Mouse (Mus musculus): ENCODE measurements around the gene Alk. TPM values are rescaled to one million over a fixed set of nuclear protein-coding genes. Genes with fewer than 3 reads are reported as not detected.

The Alk gene
- total and polyA plus RNA-seq, 3 experiments, result 0.02 TPM; not detected in 2

- H3K4me1 ChIP-seq (ENCODE audit: control insufficient read depth, insufficient read depth, low read length), result peaks cover 4% of the 10 kb centered on the region
- H3K27me3 ChIP-seq (ENCODE audit: control insufficient read depth, insufficient read depth, low read length), result no peaks in the 10 kb centered on the region
- WGBS, result 58% methylated on average over 5 of the region's 5 CpGs
- H3K4me3 ChIP-seq, result no peak overlapping the region
- H3K79me2 ChIP-seq (replicated peaks; ENCODE audit: control insufficient read depth, insufficient read depth, low read length), result no peaks in the 10 kb centered on the region
- intact Hi-C loops (cut with DNase I), result no loop called here
- TF ChIP-seq CTCF (IDR thresholded peaks at IDR 0.05) (no peak), POLR2A (IDR thresholded peaks at IDR 0.05; ENCODE audit: insufficient read depth, low read depth, low read length) (no peak), EP300 (IDR thresholded peaks at IDR 0.05; ENCODE audit: insufficient read depth, low read depth, low read length) (no peak)
- DNase-seq, result no peak
- H3K36me3 ChIP-seq (ENCODE audit: control insufficient read depth, insufficient read depth, low read length), result no peaks in the 10 kb centered on the region
- no peak overlapping the region for H3K27ac ChIP-seq
- no peak overlapping the region for H3K9ac ChIP-seq (ENCODE audit: low read depth, low read length)
These were observed 689.5 kb downstream of the Alk start for GRCm38 (mm10) chr17:71914941-71915340.

GRCm38 (mm10) chr17:71914541-71914940 lies 689.9 kb downstream of the Alk start:
- H3K4me1 ChIP-seq (ENCODE audit: control insufficient read depth, insufficient read depth, low read length), result peaks cover 4% of the 10 kb centered on the region
- peak; percentile 61 to 62 for DNase-seq
- intact Hi-C loops (cut with DNase I), result no loop called here
- H3K79me2 ChIP-seq (replicated peaks; ENCODE audit: control insufficient read depth, insufficient read depth, low read length), result no peaks in the 10 kb centered on the region
- H3K4me3 ChIP-seq, result no peak overlapping the region
- 20% methylated on average over 3 of the region's 3 CpGs for WGBS
- no peaks in the 10 kb centered on the region for H3K36me3 ChIP-seq (ENCODE audit: control insufficient read depth, insufficient read depth, low read length)
- H3K9ac ChIP-seq (ENCODE audit: low read depth, low read length), result no peak overlapping the region
- TF ChIP-seq EP300 (IDR thresholded peaks at IDR 0.05; ENCODE audit: insufficient read depth, low read depth, low read length) (no peak), CTCF (IDR thresholded peaks at IDR 0.05) (no peak), POLR2A (IDR thresholded peaks at IDR 0.05; ENCODE audit: insufficient read depth, low read depth, low read length) (no peak)
- H3K27ac ChIP-seq, result no peak overlapping the region
- H3K27me3 ChIP-seq (ENCODE audit: control insufficient read depth, insufficient read depth, low read length), result no peaks in the 10 kb centered on the region

GRCm38 (mm10) chr17:71913188-71913587 lies 691.2 kb downstream of the Alk start:
- intact Hi-C loops (cut with DNase I), result no loop called here
- Histone ChIP-seq H3K36me3 (ENCODE audit: control insufficient read depth, insufficient read depth, low read length) (no peaks in the 10 kb centered on the region), H3K79me2 (replicated peaks; ENCODE audit: control insufficient read depth, insufficient read depth, low read length) (no peaks in the 10 kb centered on the region), H3K4me3 (no peak overlapping the region), H3K27ac (no peak overlapping the region), H3K9ac (ENCODE audit: low read depth, low read length) (no peak overlapping the region), H3K27me3 (ENCODE audit: control insufficient read depth, insufficient read depth, low read length) (no peaks in the 10 kb centered on the region), H3K4me1 (ENCODE audit: control insufficient read depth, insufficient read depth, low read length) (peaks cover 4% of the 10 kb centered on the region)
- 38% methylated on average over 3 of the region's 3 CpGs for WGBS
- no peak for DNase-seq
- TF ChIP-seq EP300 (IDR thresholded peaks at IDR 0.05; ENCODE audit: insufficient read depth, low read depth, low read length), result no peak
- no peak for TF ChIP-seq CTCF (IDR thresholded peaks at IDR 0.05)
- TF ChIP-seq POLR2A (IDR thresholded peaks at IDR 0.05; ENCODE audit: insufficient read depth, low read depth, low read length), result no peak

GRCm38 (mm10) chr17:71909107-71909506 lies 695.3 kb downstream of the Alk start:
- no peak overlapping the region for H3K27ac ChIP-seq
- WGBS, result 45% methylated on average over 3 of the region's 3 CpGs
- H3K79me2 ChIP-seq (replicated peaks; ENCODE audit: control insufficient read depth, insufficient read depth, low read length), result no peaks in the 10 kb centered on the region
- H3K4me3 ChIP-seq, result no peak overlapping the region
- peak; percentile 58 for TF ChIP-seq CTCF (IDR thresholded peaks at IDR 0.05)
- no peak for TF ChIP-seq EP300 (IDR thresholded peaks at IDR 0.05; ENCODE audit: insufficient read depth, low read depth, low read length)
- no peak overlapping the region for H3K9ac ChIP-seq (ENCODE audit: low read depth, low read length)
- intact Hi-C loops (cut with DNase I), result loop anchor here (5.0 kb wide), 1 partner anchor 873 kb away; no protein-coding TSS in a partner anchor
- DNase-seq, result peak in 1 of 2 experiments; percentile 23
- no peaks in the 10 kb centered on the region for H3K27me3 ChIP-seq (ENCODE audit: control insufficient read depth, insufficient read depth, low read length)
- no peaks in the 10 kb centered on the region for H3K36me3 ChIP-seq (ENCODE audit: control insufficient read depth, insufficient read depth, low read length)
- H3K4me1 ChIP-seq (ENCODE audit: control insufficient read depth, insufficient read depth, low read length), result no peaks in the 10 kb centered on the region

- no peaks in the 10 kb centered on the region for H3K27me3 ChIP-seq (ENCODE audit: control insufficient read depth, insufficient read depth, low read length)
- H3K4me1 ChIP-seq (ENCODE audit: control insufficient read depth, insufficient read depth, low read length), result no peaks in the 10 kb centered on the region
- 86% methylated on average over 6 of the region's 6 CpGs for WGBS
- H3K36me3 ChIP-seq (ENCODE audit: control insufficient read depth, insufficient read depth, low read length), result no peaks in the 10 kb centered on the region
- H3K4me3 ChIP-seq, result no peak overlapping the region
- no peak overlapping the region for H3K9ac ChIP-seq (ENCODE audit: low read depth, low read length)
- no peak overlapping the region for H3K27ac ChIP-seq
- TF ChIP-seq EP300 (IDR thresholded peaks at IDR 0.05; ENCODE audit: insufficient read depth, low read depth, low read length) (no peak), POLR2A (IDR thresholded peaks at IDR 0.05; ENCODE audit: insufficient read depth, low read depth, low read length) (no peak), CTCF (IDR thresholded peaks at IDR 0.05) (no peak)
- DNase-seq, result no peak
- no peaks in the 10 kb centered on the region for H3K79me2 ChIP-seq (replicated peaks; ENCODE audit: control insufficient read depth, insufficient read depth, low read length)
- intact Hi-C loops (cut with DNase I), result no loop called here
These were observed 723.1 kb downstream of the Alk start for GRCm38 (mm10) chr17:71881369-71881768.

- intact Hi-C loops (cut with DNase I), result loop anchor here (2.0 kb wide), 1 partner anchor 315 kb away; no protein-coding TSS in a partner anchor
- WGBS, result 55% methylated on average over 7 of the region's 7 CpGs
- Histone ChIP-seq H3K36me3 (ENCODE audit: control insufficient read depth, insufficient read depth, low read length) (no peaks in the 10 kb centered on the region), H3K9ac (ENCODE audit: low read depth, low read length) (no peak overlapping the region), H3K79me2 (replicated peaks; ENCODE audit: control insufficient read depth, insufficient read depth, low read length) (no peaks in the 10 kb centered on the region), H3K4me3 (no peak overlapping the region), H3K4me1 (ENCODE audit: control insufficient read depth, insufficient read depth, low read length) (no peaks in the 10 kb centered on the region), H3K27me3 (ENCODE audit: control insufficient read depth, insufficient read depth, low read length) (no peaks in the 10 kb centered on the region), H3K27ac (no peak overlapping the region)
- TF ChIP-seq CTCF (IDR thresholded peaks at IDR 0.05), result no peak
- TF ChIP-seq POLR2A (IDR thresholded peaks at IDR 0.05; ENCODE audit: insufficient read depth, low read depth, low read length), result no peak
- TF ChIP-seq EP300 (IDR thresholded peaks at IDR 0.05; ENCODE audit: insufficient read depth, low read depth, low read length), result no peak
- no peak for DNase-seq
These were observed 728.9 kb downstream of the Alk start for GRCm38 (mm10) chr17:71875492-71875891.
